Mouse (Mus musculus) bone marrow macrophage, adult 2 months (primary cell): ENCODE results near the gene Hs6st3.

Experiments used
- CTCF ChIP-seq: IDR thresholded peaks from 2 replicates; pipeline ENCODE4 v1.5.1; 2012; ENCODE audit warnings: low read depth, mild to moderate bottlenecking, low read length, moderate library complexity
- POLR2A ChIP-seq: IDR thresholded peaks from 2 replicates; pipeline ENCODE4 v1.6.1; 2012; ENCODE audit warnings: mild to moderate bottlenecking, low read depth, low read length, borderline replicate concordance

GRCm38 (mm10) chr14:119139381-119139950 is 1.3 kb downstream of the Hs6st3 start:
- TF ChIP-seq CTCF (no peak), POLR2A (no peak)
